Mouse (Mus musculus) urinary bladder, adult 18-20 months (tissue): ENCODE measurements around the gene Ptafr.
"Not testable (repeated sequence)": the region's sequence is repeated elsewhere in the genome, so short reads cannot be mapped to it uniquely, and the experiment has no call there.

ENCODE experiments used
- DNase-seq, 2 experiments: peaks; one replicate each; pipeline ENCODE4 v3.0.0; 2022; ENCODE audit warnings: low spot score in 2 of 2, mixed read lengths in 2 of 2

Gene Ptafr

GRCm38 (mm10) chr4:132555550-132555949, 8.3 kb upstream of the Ptafr start:
- DNase-seq, result not testable (repeated sequence)

DNA sequence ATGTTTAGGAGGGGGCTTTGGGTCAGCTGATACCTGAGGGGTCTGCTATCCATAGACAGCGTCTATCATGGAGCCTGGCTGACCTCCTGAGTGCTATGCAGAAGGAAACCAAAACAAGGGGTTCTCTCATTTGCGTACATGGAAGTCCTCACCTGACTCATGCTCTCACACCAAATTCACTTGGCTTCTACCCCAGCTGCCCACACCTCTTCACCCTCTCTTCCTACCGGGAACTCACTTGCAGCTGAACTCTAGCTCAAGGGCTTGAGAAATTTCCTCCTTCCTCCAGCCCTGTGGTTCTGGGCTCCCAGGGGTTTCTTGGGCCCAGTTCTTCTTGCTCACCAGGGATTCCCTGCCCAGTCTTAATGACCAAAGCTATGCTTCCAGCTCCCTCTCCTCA, 606 bp upstream of the Ptafr start:
- no peak for DNase-seq

DNA sequence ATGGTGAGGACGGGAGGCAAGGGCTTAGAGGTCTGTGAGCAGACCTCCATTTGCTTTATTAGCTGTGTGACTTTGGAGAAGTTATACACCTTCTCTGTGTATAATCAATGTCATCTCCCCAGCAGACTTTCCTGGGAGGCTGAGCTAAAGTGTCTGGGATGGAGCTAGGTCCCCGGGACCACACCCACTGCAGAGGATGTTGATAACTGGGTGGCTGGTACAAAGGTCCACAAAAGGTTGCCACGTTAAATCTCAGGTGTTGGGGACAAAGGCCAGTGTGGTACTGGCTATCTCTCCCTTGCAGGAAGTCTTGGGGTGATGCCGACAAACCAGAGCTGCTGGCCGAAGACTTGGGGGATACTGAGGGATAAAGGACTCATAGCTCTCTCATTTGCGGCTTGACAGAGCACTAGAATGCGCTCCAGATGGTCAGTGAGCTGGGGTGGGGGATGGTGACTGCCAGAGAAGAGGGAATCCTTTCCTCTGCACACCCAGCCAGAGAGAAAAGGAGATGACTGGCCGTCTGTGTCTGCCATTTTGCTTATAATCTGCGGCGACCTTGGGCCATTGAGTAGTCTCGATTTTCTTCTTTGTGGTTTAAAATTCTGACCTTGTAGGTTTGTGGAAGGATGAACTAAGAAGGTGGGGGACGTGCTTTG, 1.4 kb downstream of the Ptafr start:
- no peak for DNase-seq

- no peak for DNase-seq
These were observed 3.5 kb downstream of the Ptafr start for GRCm38 (mm10) chr4:132567361-132567779.

GRCm38 (mm10) chr4:132569115-132569514, 5.2 kb downstream of the Ptafr start:
- DNase-seq, result no peak

GRCm38 (mm10) chr4:132571190-132571589, 7.3 kb downstream of the Ptafr start:
- DNase-seq, result no peak

DNA sequence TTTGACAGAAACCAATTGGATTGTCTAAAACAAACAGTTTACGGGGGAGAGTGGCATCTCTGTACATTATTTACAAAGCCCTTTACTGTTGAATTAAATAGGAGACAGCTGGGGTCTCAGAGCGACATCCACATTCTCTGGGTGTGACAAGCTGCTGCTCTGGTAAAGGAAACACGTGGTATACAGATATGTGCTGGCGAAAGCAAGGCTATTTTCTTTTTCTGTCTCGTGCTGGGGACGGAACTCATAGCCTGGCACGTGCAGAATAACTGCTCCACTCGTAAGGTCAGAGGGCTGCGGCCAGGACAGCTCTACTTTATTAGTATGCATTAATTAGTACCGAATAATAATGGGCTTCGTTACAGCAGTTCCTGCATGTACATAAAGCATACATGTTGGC, 9.5 kb downstream of the Ptafr start:
- DNase-seq, result no peak

DNA sequence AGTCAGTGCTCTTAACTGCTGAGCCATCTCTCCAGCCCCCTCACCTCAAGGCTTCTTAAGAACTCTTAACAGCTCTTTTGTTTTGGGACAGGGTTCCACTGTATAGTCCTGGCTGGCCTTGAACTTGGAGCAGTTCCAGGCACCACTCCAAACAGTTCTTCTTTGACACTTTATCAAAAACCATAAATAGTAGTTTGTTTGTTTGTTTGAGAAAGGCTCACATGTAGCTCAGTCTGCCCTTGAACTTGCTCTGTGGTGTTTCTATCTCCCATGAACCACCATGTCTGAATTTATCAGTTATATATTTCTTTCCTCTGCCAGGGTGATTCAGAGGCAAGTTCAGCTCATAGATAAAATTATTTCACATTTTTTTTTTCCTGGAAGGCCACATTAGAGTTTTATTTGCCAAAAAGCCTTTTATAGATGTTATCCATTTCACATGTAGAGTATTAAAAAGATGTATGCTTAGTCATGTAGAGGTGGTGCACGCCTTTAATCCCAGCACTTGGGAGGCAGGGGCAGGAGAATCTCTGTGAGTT, 11.0 kb downstream of the Ptafr start:
- DNase-seq, result no peak

DNA sequence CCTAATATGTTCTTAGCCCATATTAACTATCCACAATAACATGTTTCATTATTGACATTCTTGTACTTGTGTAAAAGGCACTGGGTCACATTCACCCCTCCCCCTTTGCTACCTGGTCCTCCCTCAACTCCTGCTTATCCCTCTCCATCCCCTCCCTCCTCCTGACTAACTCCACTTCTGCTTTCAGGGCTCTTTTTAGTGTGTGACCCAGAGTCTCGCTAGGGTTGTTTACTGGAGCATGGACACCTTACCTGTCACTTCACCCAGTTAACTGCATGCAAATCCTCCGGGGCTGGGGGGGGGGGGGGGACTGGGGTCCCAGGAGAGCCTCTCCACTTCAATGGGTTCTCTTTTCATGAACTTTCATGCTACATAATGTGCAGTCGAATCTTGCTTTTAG, 19.9 kb downstream of the Ptafr start:
- DNase-seq, result no peak

DNA sequence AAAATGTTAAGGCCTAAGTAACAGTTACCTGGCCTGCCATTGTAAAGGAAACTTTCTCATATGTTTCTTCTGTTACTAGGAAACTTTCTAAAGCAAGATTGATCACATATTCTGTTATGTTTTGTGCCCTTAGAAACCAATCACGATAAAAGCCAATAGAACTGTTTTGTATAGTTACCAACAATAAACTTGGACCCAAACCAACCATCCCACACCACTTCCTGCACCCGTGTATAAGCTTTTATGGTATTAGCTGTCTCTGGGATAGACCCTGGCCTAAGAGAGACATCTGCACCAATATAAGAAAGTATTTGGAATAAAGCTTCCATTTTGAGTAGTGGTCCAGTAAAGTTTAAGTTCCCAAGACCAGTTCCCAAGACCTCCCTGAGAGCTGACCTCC, 21.1 kb downstream of the Ptafr start:
- no peak for DNase-seq

GRCm38 (mm10) chr4:132586282-132586681, 22.4 kb downstream of the Ptafr start:
- no peak for DNase-seq

DNA sequence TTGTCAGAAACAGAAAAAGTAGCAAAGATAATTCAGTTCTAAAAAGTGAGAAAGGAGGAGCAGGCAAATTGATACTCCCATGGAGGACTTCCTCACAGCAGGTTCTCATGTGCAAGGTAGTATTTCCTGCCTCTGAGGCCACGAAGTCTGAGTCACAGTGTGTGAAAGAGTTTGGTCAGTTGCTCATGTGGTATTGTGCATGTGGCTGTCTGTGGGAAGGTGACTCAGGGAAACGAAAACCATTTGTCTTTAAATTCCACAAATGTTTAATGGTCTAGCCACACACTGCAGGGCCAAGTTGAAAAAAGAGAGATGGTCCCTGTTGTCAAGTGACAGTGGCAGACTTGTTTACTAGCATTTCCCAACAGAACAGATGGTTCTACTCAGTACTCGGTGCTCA, 24.6 kb downstream of the Ptafr start:
- no peak for DNase-seq

GRCm38 (mm10) chr4:132590642-132591041, 26.8 kb downstream of the Ptafr start:
- DNase-seq, result no peak

DNA sequence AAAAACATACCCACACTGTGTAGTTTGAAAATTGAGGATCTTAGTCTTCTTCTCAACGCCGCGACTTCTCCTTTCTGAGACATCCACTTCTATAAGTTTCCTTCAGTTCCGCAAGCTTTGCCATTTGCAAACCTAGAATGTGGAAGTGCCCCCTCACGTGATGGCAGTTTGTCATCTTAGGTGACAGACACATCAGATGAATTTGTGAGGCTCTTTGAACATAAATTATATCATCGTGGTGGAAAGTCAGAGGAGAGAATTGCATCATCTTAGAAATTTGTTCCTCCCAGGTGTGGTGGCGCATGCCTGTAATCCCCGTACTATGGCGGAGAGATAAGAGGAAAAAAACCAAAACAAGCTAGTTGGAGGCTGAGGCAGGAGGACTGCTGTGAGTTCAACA, 29.1 kb downstream of the Ptafr start:
- DNase-seq, result no peak

GRCm38 (mm10) chr4:132594191-132594590, 30.3 kb downstream of the Ptafr start:
- no peak for DNase-seq

DNA sequence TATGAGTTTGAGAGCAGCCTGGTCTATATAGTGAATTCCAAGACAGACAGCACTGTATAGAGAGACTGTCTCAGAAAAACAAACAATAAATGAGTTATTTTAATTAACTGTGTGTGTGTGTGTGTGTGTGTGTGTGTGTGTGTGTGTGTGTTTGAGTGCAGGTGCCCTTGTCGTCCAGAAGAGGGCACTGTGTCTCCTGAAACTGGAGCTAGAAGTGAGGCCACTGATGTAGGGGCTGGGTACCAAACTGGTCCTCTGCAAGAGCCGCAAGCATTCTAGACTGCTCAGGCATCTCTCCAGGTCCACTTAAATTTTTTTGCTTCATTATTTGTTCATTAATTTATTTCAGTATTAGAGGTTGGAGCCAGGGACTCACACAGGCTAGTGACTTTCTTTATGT, 35.0 kb downstream of the Ptafr start:
- DNase-seq, result no peak

DNA sequence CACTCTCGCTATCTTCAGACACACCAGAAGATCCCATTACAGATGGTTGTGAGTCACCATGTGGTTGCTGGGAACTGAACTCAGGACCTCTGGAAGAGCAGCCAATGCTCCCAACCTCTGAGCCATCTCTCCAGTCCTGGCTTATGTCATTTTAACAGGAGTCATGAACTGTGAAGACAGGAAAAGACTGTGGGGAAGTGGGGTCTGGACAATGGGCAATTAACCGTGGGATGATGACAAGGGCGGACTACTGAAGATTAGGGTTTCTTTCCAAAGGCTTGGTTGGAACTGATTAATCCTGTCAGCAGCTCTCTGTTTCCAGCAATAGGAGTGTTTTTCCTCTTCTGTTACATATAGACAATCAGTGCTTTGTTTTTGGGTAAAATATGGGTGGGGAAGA, 35.9 kb downstream of the Ptafr start:
- DNase-seq, result no peak

DNA sequence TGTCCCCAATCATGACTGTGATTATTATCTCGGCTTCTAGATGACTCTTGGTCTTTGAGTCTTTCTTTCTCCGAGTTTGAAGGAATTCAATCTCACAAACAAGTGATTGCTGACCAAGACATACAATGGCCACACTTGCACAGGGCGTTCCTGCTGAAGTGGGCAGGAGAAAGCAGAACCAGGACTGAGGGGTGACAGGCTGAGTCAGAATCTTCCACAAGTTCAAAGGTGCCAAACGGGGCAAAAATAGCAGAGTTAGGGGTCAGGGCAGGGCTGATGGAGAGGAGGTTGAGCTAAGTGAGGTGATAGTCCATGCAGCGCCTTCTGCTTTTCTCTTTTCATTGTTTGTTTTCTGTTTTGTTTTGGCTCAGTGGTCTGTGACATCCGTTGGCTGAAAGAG, 36.6 kb downstream of the Ptafr start:
- DNase-seq, result no peak

GRCm38 (mm10) chr4:132601242-132601641, 37.4 kb downstream of the Ptafr start:
- DNase-seq, result not testable (repeated sequence)

- DNase-seq, result no peak
These were observed 39.6 kb downstream of the Ptafr start for GRCm38 (mm10) chr4:132603468-132603867.

DNA sequence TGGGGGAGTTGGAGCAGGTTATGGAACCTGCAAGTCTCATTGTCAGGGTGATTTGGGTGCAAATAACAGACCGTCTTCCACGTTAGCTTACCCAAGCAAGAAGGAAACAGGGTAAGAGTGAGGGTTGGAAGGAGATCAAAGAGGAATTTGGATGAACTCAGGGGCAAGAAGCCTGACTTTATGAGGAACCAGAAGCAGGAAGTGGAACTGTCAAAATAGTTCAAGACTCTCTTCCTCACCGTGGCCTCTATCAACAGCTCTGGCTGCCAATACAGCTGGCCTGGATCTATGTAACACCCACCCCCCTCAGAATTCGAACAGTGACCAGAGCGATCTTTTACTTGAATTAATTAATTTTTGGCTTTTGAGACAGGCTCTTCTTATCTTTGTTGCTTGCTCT, 41.9 kb downstream of the Ptafr start:
- no peak for DNase-seq

DNA sequence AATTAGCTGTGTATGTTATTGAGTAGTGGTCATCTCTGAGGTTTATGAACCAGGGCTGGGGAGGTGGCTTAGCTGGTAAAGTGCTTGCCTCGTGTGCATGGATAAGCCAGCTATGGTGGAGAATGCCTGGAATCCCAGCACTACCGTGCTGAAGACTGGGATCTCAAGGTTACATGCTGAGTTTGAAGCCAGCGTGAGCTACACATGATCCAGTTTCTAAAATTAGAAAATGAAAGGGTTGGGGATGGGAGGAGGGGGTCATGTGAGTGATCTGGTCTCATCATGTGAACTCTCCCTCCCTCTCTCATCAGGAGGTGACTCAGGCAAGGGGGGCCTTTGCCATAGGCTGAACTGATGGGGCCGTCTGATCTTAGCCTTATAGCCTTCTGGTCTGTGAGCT, 44.3 kb downstream of the Ptafr start:
- DNase-seq, result no peak

- no peak for DNase-seq
These were observed 46.6 kb downstream of the Ptafr start for GRCm38 (mm10) chr4:132610301-132610984.
